Mouse (Mus musculus) testis, adult 2 months (tissue): ENCODE measurements around the gene Sorcs2. TPM values are rescaled to one million over a fixed set of nuclear protein-coding genes. Genes with fewer than 3 reads are reported as not detected.

Experiments
- H3K27ac ChIP-seq: fragments of 200-500 bp; 2 replicates; pipeline ENCODE4 v1.5.1; 2012; ENCODE audit warnings: low read depth, low read length; ENCODE audit not compliant: control insufficient read depth, insufficient read depth
- H3K27me3 ChIP-seq: fragments of 200-500 bp; 2 replicates; pipeline ENCODE4 v1.6.1; 2012; ENCODE audit warnings: mild to moderate bottlenecking, low read length, moderate library complexity; ENCODE audit not compliant: control insufficient read depth, insufficient read depth
- H3K36me3 ChIP-seq: fragments of 200-500 bp; 2 replicates; pipeline ENCODE4 v1.6.1; 2012; ENCODE audit warnings: mild to moderate bottlenecking, low read length; ENCODE audit not compliant: control insufficient read depth, insufficient read depth
- H3K4me1 ChIP-seq: fragments of 200-500 bp; 2 replicates; pipeline ENCODE4 v1.6.1; 2012; ENCODE audit warnings: low read length; ENCODE audit not compliant: control insufficient read depth, insufficient read depth
- H3K4me3 ChIP-seq: fragments of 200-500 bp; 2 replicates; pipeline ENCODE4 v1.5.1; 2012; ENCODE audit warnings: low read depth, mild to moderate bottlenecking, low read length, moderate library complexity, mixed read lengths; ENCODE audit not compliant: control insufficient read depth
- CTCF ChIP-seq: fragments of 200-500 bp; IDR thresholded peaks from 2 replicates; pipeline ENCODE4 v1.5.1; 2012; ENCODE audit warnings: low read depth, mild to moderate bottlenecking, inconsistent platforms, low read length, moderate library complexity; ENCODE audit not compliant: control insufficient read depth, insufficient read depth, insufficient replicate concordance
- POLR2A ChIP-seq: fragments of 200-500 bp; IDR thresholded peaks from 2 replicates; pipeline ENCODE4 v1.6.1; 2012; ENCODE audit warnings: low read depth, mild to moderate bottlenecking, inconsistent platforms, low read length, moderate library complexity; ENCODE audit not compliant: control insufficient read depth
- polyA plus RNA-seq: library from polyadenylated mRNA; depleted of rRNA; stranded (reverse); fragments of >200 nt; gene quantifications from 2 replicates; pipeline ENCODE4 v1.2.3, GENCODE M21; 2012

Sorcs2 gene
- polyA plus RNA-seq, 1 experiment: 13.8 TPM

- Histone ChIP-seq H3K27me3 (no peaks in the 10 kb centered on the region), H3K4me1 (peaks cover 4% of the 10 kb centered on the region), H3K27ac (no peak overlapping the region), H3K36me3 (no peaks in the 10 kb centered on the region), H3K4me3 (no peak overlapping the region)
- TF ChIP-seq POLR2A (no peak), CTCF (no peak)
Observed at GRCm38 (mm10) chr5:36367911-36368310, 30.0 kb downstream of the Sorcs2 start.

GRCm38 (mm10) chr5:36367181-36367610 lies 30.7 kb downstream of the Sorcs2 start:
- no peaks in the 10 kb centered on the region for H3K36me3 ChIP-seq
- no peaks in the 10 kb centered on the region for H3K27me3 ChIP-seq
- no peak for TF ChIP-seq POLR2A
- TF ChIP-seq CTCF: no peak
- no peak overlapping the region for H3K27ac ChIP-seq
- peaks cover 4% of the 10 kb centered on the region for H3K4me1 ChIP-seq
- H3K4me3 ChIP-seq: no peak overlapping the region

GRCm38 (mm10) chr5:36361749-36362148 lies 36.2 kb downstream of the Sorcs2 start:
- H3K4me1 ChIP-seq: no peaks in the 10 kb centered on the region; the same call in 1 of the 2 replicates
- H3K27ac ChIP-seq: no peak overlapping the region
- H3K27me3 ChIP-seq: no peaks in the 10 kb centered on the region
- TF ChIP-seq POLR2A (no peak), CTCF (no peak)
- H3K36me3 ChIP-seq: no peaks in the 10 kb centered on the region
- H3K4me3 ChIP-seq: no peak overlapping the region

GRCm38 (mm10) chr5:36360343-36360742 lies 37.6 kb downstream of the Sorcs2 start:
- H3K27ac ChIP-seq: no peak overlapping the region
- no peaks in the 10 kb centered on the region for H3K36me3 ChIP-seq
- no peaks in the 10 kb centered on the region for H3K27me3 ChIP-seq
- no peaks in the 10 kb centered on the region; the same call in 1 of the 2 replicates for H3K4me1 ChIP-seq
- no peak overlapping the region for H3K4me3 ChIP-seq
- TF ChIP-seq CTCF (no peak), POLR2A (no peak)

- H3K4me1 ChIP-seq: no peaks in the 10 kb centered on the region; the same call in 1 of the 2 replicates
- no peak overlapping the region for H3K4me3 ChIP-seq
- no peaks in the 10 kb centered on the region for H3K27me3 ChIP-seq
- no peak for TF ChIP-seq POLR2A
- TF ChIP-seq CTCF: no peak
- no peak overlapping the region for H3K27ac ChIP-seq
- no peaks in the 10 kb centered on the region for H3K36me3 ChIP-seq
Observed at GRCm38 (mm10) chr5:36359535-36360243, 38.2 kb downstream of the Sorcs2 start.

- Histone ChIP-seq H3K27me3 (no peaks in the 10 kb centered on the region), H3K4me1 (no peaks in the 10 kb centered on the region; the same call in 1 of the 2 replicates), H3K4me3 (no peak overlapping the region), H3K36me3 (no peaks in the 10 kb centered on the region), H3K27ac (no peak overlapping the region)
- no peak for TF ChIP-seq CTCF
- TF ChIP-seq POLR2A: no peak
Observed at GRCm38 (mm10) chr5:36358161-36358560, 39.8 kb downstream of the Sorcs2 start.

GRCm38 (mm10) chr5:36356659-36357058 lies 41.3 kb downstream of the Sorcs2 start:
- TF ChIP-seq CTCF (no peak), POLR2A (no peak)
- H3K27me3 ChIP-seq: no peaks in the 10 kb centered on the region
- no peaks in the 10 kb centered on the region; the same call in 1 of the 2 replicates for H3K4me1 ChIP-seq
- no peak overlapping the region for H3K27ac ChIP-seq
- no peaks in the 10 kb centered on the region for H3K36me3 ChIP-seq
- H3K4me3 ChIP-seq: no peak overlapping the region
